Mouse (Mus musculus) spleen, adult 2 months (tissue): ENCODE data around the gene Ppp1r3a. TPM values are rescaled to one million over a fixed set of nuclear protein-coding genes. Genes with fewer than 3 reads are reported as not detected.
"Not testable (repeated sequence)": the region's sequence is repeated elsewhere in the genome, so short reads cannot be mapped to it uniquely, and the experiment has no call there.

Experiments used
- DNase-seq, 2 experiments: peaks; one replicate each; pipeline versions ENCODE4 v3.0.0 to v3.0.0-alpha.2; 2012 to 2021; ENCODE audit warnings: low spot score in 2 of 2, low read depth in 1 of 2
- H3K27ac ChIP-seq: fragments of 200-500 bp; 2 replicates; pipeline ENCODE4 v1.5.1; 2012; ENCODE audit warnings: low read length, inconsistent platforms; ENCODE audit not compliant: insufficient read depth
- H3K27me3 ChIP-seq: fragments of 200-500 bp; 2 replicates; pipeline ENCODE4 v1.6.1; 2012; ENCODE audit warnings: mild to moderate bottlenecking, moderate library complexity, low read length, inconsistent platforms; ENCODE audit not compliant: control insufficient read depth, insufficient read depth
- H3K36me3 ChIP-seq: fragments of 200-500 bp; 2 replicates; pipeline ENCODE4 v1.6.1; 2012; ENCODE audit warnings: mild to moderate bottlenecking, low read length, inconsistent platforms; ENCODE audit not compliant: control insufficient read depth, insufficient read depth
- H3K4me1 ChIP-seq: fragments of 200-500 bp; 2 replicates; pipeline ENCODE4 v1.6.1; 2011; ENCODE audit warnings: inconsistent platforms; ENCODE audit not compliant: control insufficient read depth, insufficient read depth, insufficient read length
- H3K4me3 ChIP-seq: fragments of 200-500 bp; 2 replicates; pipeline ENCODE4 v1.5.1; 2011; ENCODE audit warnings: mild to moderate bottlenecking, inconsistent platforms; ENCODE audit not compliant: insufficient read depth, insufficient read length; ENCODE audit errors: extremely low read depth
- CTCF ChIP-seq: fragments of 200-500 bp; IDR thresholded peaks from 2 replicates; pipeline ENCODE4 v1.5.1; 2011; ENCODE audit warnings: mild to moderate bottlenecking, inconsistent platforms; ENCODE audit not compliant: insufficient read depth, insufficient read length, insufficient replicate concordance; ENCODE audit errors: extremely low read depth
- POLR2A ChIP-seq: fragments of 200-500 bp; IDR thresholded peaks from 2 replicates; pipeline ENCODE4 v1.6.1; 2011; ENCODE audit warnings: low read depth, low read length, inconsistent platforms
- WGBS: fragments of 180-500 bp; shearing (Covaris S2); methylation state at CpG from one replicate; pipeline ENCODE4 v1.1.7; 2018; 5-methylcytosine and 5-hydroxymethylcytosine counted together
- polyA plus RNA-seq: library from polyadenylated mRNA; depleted of rRNA; stranded (reverse); fragments of >200 nt; gene quantifications from 2 replicates; pipeline ENCODE4 v1.2.3, GENCODE M21; 2012; rRNA removed

Ppp1r3a gene
- polyA plus RNA-seq, 1 experiment = not detected

DNA sequence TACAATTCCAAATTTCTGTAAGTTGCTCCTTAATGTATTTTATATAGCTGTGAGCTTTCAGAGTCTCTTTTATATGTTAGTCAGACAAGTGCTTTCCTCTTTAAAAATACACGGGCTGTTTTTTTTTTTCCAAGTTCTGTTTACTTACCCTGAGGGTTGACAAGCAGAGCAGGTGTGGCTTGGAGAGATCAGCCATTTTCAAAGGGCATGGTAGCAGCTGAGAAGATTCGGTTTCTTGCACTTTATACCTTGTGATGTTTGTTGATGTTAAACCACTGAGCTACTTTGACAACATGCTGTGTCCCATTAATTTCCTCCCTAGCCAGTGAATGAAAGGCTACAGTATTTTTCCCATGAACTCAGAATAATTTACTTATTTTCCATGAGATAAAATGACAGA is 42.9 kb downstream of the Ppp1r3a start:
- DNase-seq = no peak
- H3K4me1 ChIP-seq = no peaks in the 10 kb centered on the region
- H3K36me3 ChIP-seq = no peaks in the 10 kb centered on the region
- H3K27ac ChIP-seq = no peak overlapping the region
- H3K4me3 ChIP-seq = no peak overlapping the region
- TF ChIP-seq CTCF = no peak
- 69% methylated on average over 2 of the region's 2 CpGs for WGBS
- H3K27me3 ChIP-seq = no peaks in the 10 kb centered on the region

DNA sequence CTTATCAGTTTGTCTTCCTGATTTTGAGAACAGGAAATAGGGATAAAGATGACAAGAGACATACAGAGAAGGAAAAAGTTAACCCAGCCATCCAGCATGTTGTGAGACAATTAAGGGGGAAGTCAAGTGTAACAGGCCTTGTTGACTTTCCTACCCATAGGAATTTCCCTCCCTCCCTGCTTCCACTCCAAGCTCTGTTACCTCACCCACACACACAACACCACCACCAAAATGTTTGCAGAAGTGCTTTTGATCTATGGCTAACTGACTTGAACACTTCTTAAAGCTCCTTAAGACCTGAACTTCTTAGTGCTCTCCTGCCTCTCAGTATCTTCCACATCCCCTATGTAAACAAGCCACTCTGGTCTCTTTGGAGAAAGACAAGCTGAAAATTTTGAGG is 55.0 kb downstream of the Ppp1r3a start:
- H3K36me3 ChIP-seq = no peaks in the 10 kb centered on the region
- DNase-seq = no peak
- no peaks in the 10 kb centered on the region for H3K27me3 ChIP-seq
- TF ChIP-seq CTCF (no peak), POLR2A (no peak)
- no peak overlapping the region for H3K27ac ChIP-seq
- H3K4me1 ChIP-seq = no peaks in the 10 kb centered on the region
- no peak overlapping the region for H3K4me3 ChIP-seq

DNA sequence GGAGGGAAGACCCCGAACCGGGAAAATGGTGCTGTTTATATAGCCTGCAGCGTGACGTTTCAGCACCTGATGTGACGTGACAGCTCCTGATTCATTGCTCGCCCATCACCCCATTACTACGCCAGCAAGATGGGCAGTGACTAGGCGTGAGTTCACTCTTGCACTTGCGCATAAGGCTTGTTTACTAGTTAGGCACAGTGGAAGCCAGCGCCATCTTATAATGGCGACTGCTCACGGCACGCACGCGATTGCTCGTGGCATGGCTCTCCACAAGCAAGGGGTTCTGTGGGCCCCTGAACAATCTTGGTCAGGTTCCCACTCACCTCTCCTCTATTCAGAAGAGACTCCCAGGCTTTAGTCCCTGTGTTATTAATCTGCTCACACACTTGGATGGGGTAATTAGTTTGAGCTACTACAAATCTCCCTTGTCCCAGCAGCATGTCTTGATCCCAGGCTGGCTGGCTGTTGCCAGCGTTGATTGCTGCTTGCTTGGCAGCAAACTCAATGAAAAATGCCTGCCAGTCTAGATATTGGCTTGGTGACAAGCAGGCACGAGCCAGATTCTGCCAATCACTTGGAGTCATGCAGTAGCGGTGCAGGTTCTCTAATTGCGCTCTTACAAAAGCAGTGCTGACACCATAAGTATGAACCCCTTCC is 75.7 kb downstream of the Ppp1r3a start:
- H3K27me3 ChIP-seq, H3K4me3 ChIP-seq, H3K4me1 ChIP-seq, DNase-seq, H3K27ac ChIP-seq, H3K36me3 ChIP-seq: not testable (repeated sequence)
- 88% methylated on average over 20 of the region's 20 CpGs for WGBS

GRCm38 (mm10) chr6:14668966-14669365 is 86.1 kb downstream of the Ppp1r3a start:
- not testable (repeated sequence) for H3K27me3 ChIP-seq, H3K4me3 ChIP-seq, H3K36me3 ChIP-seq, DNase-seq, H3K27ac ChIP-seq, H3K4me1 ChIP-seq
- 75% methylated on average over 2 of the region's 2 CpGs for WGBS

DNA sequence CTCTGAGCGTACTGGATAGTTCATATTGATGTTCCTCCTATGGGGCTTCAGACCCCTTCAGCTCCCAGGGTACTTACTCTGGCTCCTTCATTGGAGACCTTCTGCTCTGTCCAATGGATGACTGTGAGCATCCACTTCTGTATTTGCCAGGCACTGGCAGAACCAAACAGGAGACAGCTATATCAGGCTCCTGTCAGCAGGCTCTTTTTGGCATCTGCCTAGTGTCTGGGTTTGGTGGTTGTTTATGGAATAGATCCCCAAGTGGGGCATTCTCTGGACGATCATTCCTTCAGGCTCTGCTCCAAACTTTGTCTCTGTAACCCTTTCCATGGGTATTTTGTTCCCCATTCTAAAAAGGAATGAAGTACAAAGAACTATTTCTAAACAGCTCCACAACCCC is 87.4 kb downstream of the Ppp1r3a start:
- H3K4me1 ChIP-seq, DNase-seq, H3K4me3 ChIP-seq, H3K36me3 ChIP-seq, H3K27me3 ChIP-seq, H3K27ac ChIP-seq: not testable (repeated sequence)
- WGBS = 73% methylated on average over 2 of the region's 2 CpGs

Other genes with a start within 250 kb of the Ppp1r3a start
- 0.23 and 0.33 TPM in 2 replicates for gene Foxp2, start 146.1 kb upstream of the Ppp1r3a start, polyA plus RNA-seq